Mouse (Mus musculus) brain, embryonic 14.5 days (tissue): ENCODE results near the gene Timm44.

Experiments used
- CTCF ChIP-seq: fragments of 200-500 bp; IDR thresholded peaks from 2 replicates; pipeline ENCODE4 v1.5.1; 2012; ENCODE audit warnings: inconsistent platforms, mild to moderate bottlenecking, moderate library complexity, borderline replicate concordance; ENCODE audit not compliant: insufficient read depth, insufficient read length; ENCODE audit errors: extremely low read depth
- POLR2A ChIP-seq: fragments of 200-500 bp; IDR thresholded peaks from 2 replicates; pipeline ENCODE4 v1.6.1; 2012; ENCODE audit warnings: mild to moderate bottlenecking, inconsistent platforms, borderline replicate concordance; ENCODE audit not compliant: poor library complexity, insufficient read depth, insufficient read length, severe bottlenecking; ENCODE audit errors: extremely low read depth

DNA sequence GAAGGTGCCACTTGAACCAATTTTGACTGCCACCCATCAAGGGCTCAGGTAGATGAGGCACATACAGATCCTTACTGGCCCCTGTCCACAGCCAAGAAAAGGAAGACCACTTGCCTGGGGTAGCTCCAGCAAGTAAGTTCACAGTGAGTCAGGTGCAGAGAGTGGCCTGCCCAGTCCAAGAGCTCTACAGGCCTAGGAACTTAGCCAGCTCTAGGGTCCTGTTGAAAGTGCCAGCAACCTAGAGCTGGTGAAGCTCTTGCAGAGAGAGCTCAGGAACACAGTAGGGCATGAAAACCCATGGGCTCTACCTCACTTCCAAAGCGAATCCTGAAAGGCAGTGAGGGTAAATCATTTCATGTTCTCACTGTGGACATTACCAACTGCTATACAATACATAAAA lies 44.7 kb upstream of the Timm44 start:
- no peak for TF ChIP-seq CTCF
- no peak for TF ChIP-seq POLR2A
